Mouse (Mus musculus) layer of hippocampus, adult 18-20 months (tissue): Measurements from ENCODE around the gene Pafah1b1. TPM values are rescaled to one million over a fixed set of nuclear protein-coding genes. Genes with fewer than 3 reads are reported as not detected.

Source experiments
- DNase-seq, 2 experiments: peaks; one replicate each; pipeline ENCODE4 v3.0.0; 2022; ENCODE audit warnings: low spot score in 2 of 2
- total RNA-seq, 2 experiments: library from RNA; stranded (reverse); gene quantifications; 2 replicates each; pipeline ENCODE4 v1.2.3; 2021

The Pafah1b1 gene
- total RNA-seq, 2 experiments from 2014 or later: 378 to 398 TPM

- no peak for DNase-seq
Observed at GRCm38 (mm10) chr11:74721971-74722370, 2.5 kb downstream of the Pafah1b1 start.

- DNase-seq: no peak
Observed at GRCm38 (mm10) chr11:74721141-74721540, 3.3 kb downstream of the Pafah1b1 start.

GRCm38 (mm10) chr11:74720668-74721067 lies 3.8 kb downstream of the Pafah1b1 start:
- DNase-seq: no peak

GRCm38 (mm10) chr11:74715971-74716525 lies 8.4 kb downstream of the Pafah1b1 start:
- peak in 1 of 2 experiments; percentile 17 for DNase-seq

- DNase-seq: no peak
Observed at GRCm38 (mm10) chr11:74710671-74711070, 13.8 kb downstream of the Pafah1b1 start.

- DNase-seq: no peak
Observed at GRCm38 (mm10) chr11:74708781-74709180, 15.7 kb downstream of the Pafah1b1 start.

- DNase-seq: no peak
Observed at GRCm38 (mm10) chr11:74704068-74704467, 20.4 kb downstream of the Pafah1b1 start.

- no peak for DNase-seq
Observed at GRCm38 (mm10) chr11:74699505-74699904, 25.0 kb downstream of the Pafah1b1 start.

- DNase-seq: no peak
Observed at GRCm38 (mm10) chr11:74692151-74692550, 32.3 kb downstream of the Pafah1b1 start.

- DNase-seq: peak; percentile 53 to 79
Observed at GRCm38 (mm10) chr11:74675156-74675555, 49.3 kb downstream of the Pafah1b1 start.

- DNase-seq: no peak
Observed at GRCm38 (mm10) chr11:74674713-74675112, 49.8 kb downstream of the Pafah1b1 start.

GRCm38 (mm10) chr11:74673561-74673960 lies 50.9 kb downstream of the Pafah1b1 start:
- DNase-seq: no peak

GRCm38 (mm10) chr11:74672901-74673513 lies 51.5 kb downstream of the Pafah1b1 start:
- DNase-seq: no peak

- no peak for DNase-seq
Observed at GRCm38 (mm10) chr11:74671839-74672238, 52.6 kb downstream of the Pafah1b1 start.

- DNase-seq: no peak
Observed at GRCm38 (mm10) chr11:74671013-74671412, 53.5 kb downstream of the Pafah1b1 start.

- no peak for DNase-seq
Observed at GRCm38 (mm10) chr11:74670151-74670550, 54.3 kb downstream of the Pafah1b1 start.

GRCm38 (mm10) chr11:74668971-74669370 lies 55.5 kb downstream of the Pafah1b1 start:
- no peak for DNase-seq

GRCm38 (mm10) chr11:74668466-74668865 lies 56.0 kb downstream of the Pafah1b1 start:
- DNase-seq: no peak

GRCm38 (mm10) chr11:74667582-74668010 lies 56.9 kb downstream of the Pafah1b1 start:
- no peak for DNase-seq

- no peak for DNase-seq
Observed at GRCm38 (mm10) chr11:74666776-74667581, 57.5 kb downstream of the Pafah1b1 start.

- DNase-seq: no peak
Observed at GRCm38 (mm10) chr11:74666284-74666652, 58.2 kb downstream of the Pafah1b1 start.

- DNase-seq: no peak
Observed at GRCm38 (mm10) chr11:74665631-74666283, 58.7 kb downstream of the Pafah1b1 start.
